Mouse (Mus musculus): ENCODE measurements around the gene Acsl6. TPM values are rescaled to one million over a fixed set of nuclear protein-coding genes. Genes with fewer than 3 reads are reported as not detected.

Acsl6 gene
- 16.6 and 17.7 TPM in 2 replicates for polyA plus RNA-seq (2014; fragmentation: Nextera tagmentation; extraction: Ambion mirVana)

- H3K4me2 ChIP-seq (ENCODE audit: low read depth) = peak within 1 kb of the TSS; percentile 75
- DNase-seq (ENCODE audit: low spot score) (peak; percentile 81), ATAC-seq (ENCODE audit: insufficient read depth, low FRiP score, low TSS enrichment) (peak; percentile 76; the same call in 1 of the 2 replicates)
- no peaks in the 10 kb centered on the region for H3K9me3 ChIP-seq (ENCODE audit: control insufficient read depth, low read length)
- WGBS = under 1% methylated on average over 49 of the region's 59 CpGs
- peak within 1 kb of the TSS; percentile 70 for H3K4me3 ChIP-seq (ENCODE audit: low read depth, low read length)
- no peaks in the 10 kb centered on the region for H3K36me3 ChIP-seq (ENCODE audit: control insufficient read depth, insufficient read depth, low read length)
- H3K27me3 ChIP-seq (ENCODE audit: control insufficient read depth, insufficient read depth, low read length) = no peaks in the 10 kb centered on the region
- peak within 1 kb of the TSS; percentile 87 for H3K9ac ChIP-seq (ENCODE audit: low read length)
- H3K27ac ChIP-seq (ENCODE audit: low read depth, low read length) = peak within 1 kb of the TSS; percentile 67
- peaks cover 4% of the 10 kb centered on the region; the same call in 1 of the 2 replicates for H3K4me1 ChIP-seq (ENCODE audit: control insufficient read depth, insufficient read depth, low read length)
Observed at GRCm38 (mm10) chr11:54303728-54304470, at the start of gene Acsl6. TSS of gene Acsl6 (plus strand) at chr11:54303798.

GRCm38 (mm10) chr11:54254114-54254513 is 49.5 kb upstream of the Acsl6 start:
- ATAC-seq (ENCODE audit: insufficient read depth, low FRiP score, low TSS enrichment) (no peak), DNase-seq (ENCODE audit: low spot score) (no peak)
- no peak overlapping the region for H3K4me3 ChIP-seq (ENCODE audit: low read depth, low read length)
- H3K27me3 ChIP-seq (ENCODE audit: control insufficient read depth, insufficient read depth, low read length) = no peaks in the 10 kb centered on the region
- H3K27ac ChIP-seq (ENCODE audit: low read depth, low read length) = no peak overlapping the region
- 59% methylated on average over 4 of the region's 4 CpGs for WGBS
- no peak overlapping the region for H3K9ac ChIP-seq (ENCODE audit: low read length)
- H3K4me2 ChIP-seq (ENCODE audit: low read depth) = no peak overlapping the region
- no peaks in the 10 kb centered on the region for H3K4me1 ChIP-seq (ENCODE audit: control insufficient read depth, insufficient read depth, low read length)
- H3K9me3 ChIP-seq (ENCODE audit: control insufficient read depth, low read length) = no peaks in the 10 kb centered on the region
- H3K36me3 ChIP-seq (ENCODE audit: control insufficient read depth, insufficient read depth, low read length) = no peaks in the 10 kb centered on the region

GRCm38 (mm10) chr11:54256624-54257376 is 46.8 kb upstream of the Acsl6 start:
- Histone ChIP-seq H3K4me3 (ENCODE audit: low read depth, low read length) (no peak overlapping the region), H3K36me3 (ENCODE audit: control insufficient read depth, insufficient read depth, low read length) (no peaks in the 10 kb centered on the region), H3K9ac (ENCODE audit: low read length) (no peak overlapping the region), H3K27me3 (ENCODE audit: control insufficient read depth, insufficient read depth, low read length) (no peaks in the 10 kb centered on the region), H3K4me1 (ENCODE audit: control insufficient read depth, insufficient read depth, low read length) (no peaks in the 10 kb centered on the region), H3K9me3 (ENCODE audit: control insufficient read depth, low read length) (no peaks in the 10 kb centered on the region), H3K27ac (ENCODE audit: low read depth, low read length) (no peak overlapping the region), H3K4me2 (ENCODE audit: low read depth) (no peak overlapping the region)
- ATAC-seq (ENCODE audit: insufficient read depth, low FRiP score, low TSS enrichment) (no peak), DNase-seq (ENCODE audit: low spot score) (peak; percentile 84)
- 68% methylated on average over 3 of the region's 3 CpGs for WGBS

GRCm38 (mm10) chr11:54263405-54264031 is 40.1 kb upstream of the Acsl6 start:
- 14% methylated on average over 1 of the region's 1 CpGs for WGBS

GRCm38 (mm10) chr11:54264542-54264941 is 39.1 kb upstream of the Acsl6 start:
- WGBS = 65% methylated on average over 2 of the region's 2 CpGs
- no peaks in the 10 kb centered on the region for H3K27me3 ChIP-seq (ENCODE audit: control insufficient read depth, insufficient read depth, low read length)
- DNase-seq (ENCODE audit: low spot score) (peak; percentile 34), ATAC-seq (ENCODE audit: insufficient read depth, low FRiP score, low TSS enrichment) (no peak)
- H3K9ac ChIP-seq (ENCODE audit: low read length) = no peak overlapping the region
- no peak overlapping the region for H3K4me3 ChIP-seq (ENCODE audit: low read depth, low read length)
- H3K27ac ChIP-seq (ENCODE audit: low read depth, low read length) = no peak overlapping the region
- no peak overlapping the region for H3K4me2 ChIP-seq (ENCODE audit: low read depth)
- no peaks in the 10 kb centered on the region for H3K9me3 ChIP-seq (ENCODE audit: control insufficient read depth, low read length)
- H3K4me1 ChIP-seq (ENCODE audit: control insufficient read depth, insufficient read depth, low read length) = no peaks in the 10 kb centered on the region
- no peaks in the 10 kb centered on the region for H3K36me3 ChIP-seq (ENCODE audit: control insufficient read depth, insufficient read depth, low read length)

More at GRCm38 (mm10) chr11:54263405-54264031, 40.1 kb upstream of the Acsl6 start:
- DNase-seq (ENCODE audit: low spot score) = no peak
- no peak for ATAC-seq (ENCODE audit: insufficient read depth, low FRiP score, low TSS enrichment)
- H3K27ac ChIP-seq (ENCODE audit: low read depth, low read length) = no peak overlapping the region
- H3K9ac ChIP-seq (ENCODE audit: low read length) = no peak overlapping the region
- H3K36me3 ChIP-seq (ENCODE audit: control insufficient read depth, insufficient read depth, low read length) = no peaks in the 10 kb centered on the region
- H3K4me1 ChIP-seq (ENCODE audit: control insufficient read depth, insufficient read depth, low read length) = no peaks in the 10 kb centered on the region
- H3K4me3 ChIP-seq (ENCODE audit: low read depth, low read length) = no peak overlapping the region
- no peaks in the 10 kb centered on the region for H3K27me3 ChIP-seq (ENCODE audit: control insufficient read depth, insufficient read depth, low read length)
- no peak overlapping the region for H3K4me2 ChIP-seq (ENCODE audit: low read depth)
- H3K9me3 ChIP-seq (ENCODE audit: control insufficient read depth, low read length) = no peaks in the 10 kb centered on the region

- Histone ChIP-seq H3K27ac (ENCODE audit: low read depth, low read length) (no peak within 1 kb of the TSS), H3K9me3 (ENCODE audit: control insufficient read depth, low read length) (no peaks in the 10 kb centered on the region), H3K4me2 (ENCODE audit: low read depth) (no peak within 1 kb of the TSS), H3K4me3 (ENCODE audit: low read depth, low read length) (no peak within 1 kb of the TSS), H3K36me3 (ENCODE audit: control insufficient read depth, insufficient read depth, low read length) (no peaks in the 10 kb centered on the region), H3K9ac (ENCODE audit: low read length) (no peak within 1 kb of the TSS), H3K27me3 (ENCODE audit: control insufficient read depth, insufficient read depth, low read length) (no peaks in the 10 kb centered on the region), H3K4me1 (ENCODE audit: control insufficient read depth, insufficient read depth, low read length) (no peaks in the 10 kb centered on the region)
- ATAC-seq (ENCODE audit: insufficient read depth, low FRiP score, low TSS enrichment) (no peak), DNase-seq (ENCODE audit: low spot score) (no peak)
- 93% methylated on average over 6 of the region's 6 CpGs for WGBS
Observed at GRCm38 (mm10) chr11:54267177-54267576, 36.4 kb upstream of the Acsl6 start, which contains the start of gene Il3. TSS of gene Il3 (minus strand) at chr11:54267277.

GRCm38 (mm10) chr11:54269191-54269896 is 34.3 kb upstream of the Acsl6 start:
- Histone ChIP-seq H3K4me3 (ENCODE audit: low read depth, low read length) (no peak overlapping the region), H3K9ac (ENCODE audit: low read length) (no peak overlapping the region), H3K27me3 (ENCODE audit: control insufficient read depth, insufficient read depth, low read length) (no peaks in the 10 kb centered on the region), H3K4me2 (ENCODE audit: low read depth) (no peak overlapping the region), H3K9me3 (ENCODE audit: control insufficient read depth, low read length) (no peaks in the 10 kb centered on the region), H3K36me3 (ENCODE audit: control insufficient read depth, insufficient read depth, low read length) (no peaks in the 10 kb centered on the region), H3K27ac (ENCODE audit: low read depth, low read length) (no peak overlapping the region), H3K4me1 (ENCODE audit: control insufficient read depth, insufficient read depth, low read length) (no peaks in the 10 kb centered on the region)
- DNase-seq (ENCODE audit: low spot score) (no peak), ATAC-seq (ENCODE audit: insufficient read depth, low FRiP score, low TSS enrichment) (no peak)
- 84% methylated on average over 3 of the region's 3 CpGs for WGBS

- no peaks in the 10 kb centered on the region for H3K27me3 ChIP-seq (ENCODE audit: control insufficient read depth, insufficient read depth, low read length)
- no peak for ATAC-seq (ENCODE audit: insufficient read depth, low FRiP score, low TSS enrichment)
- no peak for DNase-seq (ENCODE audit: low spot score)
- no peak overlapping the region for H3K4me3 ChIP-seq (ENCODE audit: low read depth, low read length)
- H3K4me1 ChIP-seq (ENCODE audit: control insufficient read depth, insufficient read depth, low read length) = no peaks in the 10 kb centered on the region
- H3K4me2 ChIP-seq (ENCODE audit: low read depth) = no peak overlapping the region
- no peaks in the 10 kb centered on the region for H3K36me3 ChIP-seq (ENCODE audit: control insufficient read depth, insufficient read depth, low read length)
- H3K27ac ChIP-seq (ENCODE audit: low read depth, low read length) = no peak overlapping the region
- WGBS = 84% methylated on average over 5 of the region's 5 CpGs
- no peaks in the 10 kb centered on the region for H3K9me3 ChIP-seq (ENCODE audit: control insufficient read depth, low read length)
- H3K9ac ChIP-seq (ENCODE audit: low read length) = no peak overlapping the region
Observed at GRCm38 (mm10) chr11:54271437-54271949, 32.1 kb upstream of the Acsl6 start.

Measured in neural tube, embryonic 11.5 days (tissue).